Mouse (Mus musculus): ENCODE results near the gene Fcgbp.
"Not testable (repeated sequence)": the region's sequence is repeated elsewhere in the genome, so short reads cannot be mapped to it uniquely, and the experiment has no call there.

Fcgbp gene

GRCm38 (mm10) chr7:28070531-28071298 lies at the start of gene Fcgbp:
Fcgbp (plus strand) TSS chr7:28071236.
- DNase-seq (ENCODE audit: low read depth, low spot score) = no peak

DNA sequence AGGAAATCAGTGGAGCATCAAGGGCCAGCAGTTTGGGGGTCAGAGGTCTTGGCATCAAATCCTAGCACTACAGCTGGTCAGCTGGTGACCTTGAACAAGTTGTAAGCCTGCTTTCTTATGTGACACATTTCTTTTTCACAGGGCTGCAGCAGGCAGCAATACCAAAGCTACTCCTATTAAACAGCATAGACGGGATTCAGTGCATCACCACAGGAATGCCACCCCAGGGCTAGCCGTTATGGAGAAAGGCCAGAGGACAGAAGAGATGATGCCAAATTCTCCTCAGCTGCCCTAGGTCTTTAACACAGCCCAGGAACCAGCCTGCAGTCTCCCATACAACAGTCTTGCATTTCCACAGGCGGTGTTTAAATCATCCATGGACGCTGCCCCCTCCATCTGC lies 26.5 kb upstream of the Fcgbp start:
- no peak for DNase-seq (ENCODE audit: low read depth, low spot score)

GRCm38 (mm10) chr7:28049476-28050409 lies 21.3 kb upstream of the Fcgbp start, which contains the start of gene Psmc4:
Psmc4 (minus strand) TSS chr7:28050101.
- DNase-seq (ENCODE audit: low read depth, low spot score) = peak; percentile 99

GRCm38 (mm10) chr7:28050584-28050983 lies 20.5 kb upstream of the Fcgbp start:
- no peak for DNase-seq (ENCODE audit: low read depth, low spot score)

DNA sequence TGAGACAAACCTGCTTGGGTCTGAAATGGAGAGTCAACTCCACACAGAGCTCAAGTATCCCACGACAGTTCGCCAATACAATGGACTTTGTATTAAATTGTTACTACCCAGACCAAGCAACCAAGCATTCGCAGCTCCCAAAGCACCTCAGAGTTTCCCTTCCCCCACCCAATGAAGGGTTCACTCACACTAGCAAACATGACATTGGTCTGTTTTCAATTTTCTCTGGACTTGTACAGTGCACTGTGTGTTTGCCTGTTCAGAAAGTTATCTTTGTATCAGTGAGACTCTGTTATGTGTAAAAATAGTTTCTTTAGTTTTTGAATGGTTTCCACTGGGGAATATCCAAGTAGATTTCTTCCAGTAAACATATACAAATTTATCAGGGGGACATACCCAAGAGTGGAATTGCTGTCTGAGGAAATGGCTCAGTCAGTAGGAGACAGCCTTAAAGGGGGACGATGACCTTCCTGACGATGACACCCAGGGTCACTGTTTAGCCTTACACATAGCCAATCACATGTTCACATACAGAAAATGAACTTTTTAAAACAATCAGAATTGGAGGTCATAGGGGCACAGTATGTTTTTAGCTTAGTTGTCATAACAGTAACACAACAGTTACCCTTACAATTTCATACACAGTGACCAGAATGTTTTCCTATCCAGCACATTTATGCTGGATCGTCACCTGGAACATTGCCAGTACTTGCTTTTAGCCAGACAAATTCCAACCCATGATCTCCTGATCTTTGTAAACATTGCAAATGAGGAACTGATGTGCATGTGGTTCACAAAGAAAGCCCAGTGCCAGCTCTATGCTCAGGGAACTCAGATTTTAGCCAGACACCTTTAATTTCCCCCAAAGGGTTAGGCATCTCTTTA lies 17.7 kb upstream of the Fcgbp start:
- DNase-seq (ENCODE audit: low read depth, low spot score) = no peak

DNA sequence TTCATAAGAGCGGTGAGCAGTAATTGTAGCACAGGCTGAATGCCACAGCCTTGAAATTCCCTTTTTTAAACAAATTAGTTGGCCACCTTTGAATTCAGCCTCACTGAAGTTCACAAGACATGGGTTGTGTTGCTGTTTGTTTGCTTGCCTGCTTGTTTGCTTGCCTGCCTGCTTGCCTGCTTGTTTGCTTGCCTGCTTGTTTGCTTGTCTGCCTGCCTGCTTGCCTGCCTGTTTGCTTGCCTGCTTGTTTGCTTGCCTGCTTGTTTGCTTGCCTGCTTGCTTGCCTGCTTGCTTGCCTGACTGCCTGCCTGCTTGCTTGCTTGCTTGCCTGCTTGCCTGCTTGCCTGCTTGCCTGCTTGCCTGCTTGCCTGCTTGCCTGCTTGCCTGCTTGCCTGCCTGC lies 11.1 kb upstream of the Fcgbp start:
- no peak for DNase-seq (ENCODE audit: low read depth, low spot score)

- peak; percentile 49 for DNase-seq (ENCODE audit: low read depth, low spot score)
These were observed 2.4 kb upstream of the Fcgbp start for GRCm38 (mm10) chr7:28068661-28069060.

GRCm38 (mm10) chr7:28069546-28070172 lies 1.4 kb upstream of the Fcgbp start:
- DNase-seq (ENCODE audit: low read depth, low spot score) = no peak

DNA sequence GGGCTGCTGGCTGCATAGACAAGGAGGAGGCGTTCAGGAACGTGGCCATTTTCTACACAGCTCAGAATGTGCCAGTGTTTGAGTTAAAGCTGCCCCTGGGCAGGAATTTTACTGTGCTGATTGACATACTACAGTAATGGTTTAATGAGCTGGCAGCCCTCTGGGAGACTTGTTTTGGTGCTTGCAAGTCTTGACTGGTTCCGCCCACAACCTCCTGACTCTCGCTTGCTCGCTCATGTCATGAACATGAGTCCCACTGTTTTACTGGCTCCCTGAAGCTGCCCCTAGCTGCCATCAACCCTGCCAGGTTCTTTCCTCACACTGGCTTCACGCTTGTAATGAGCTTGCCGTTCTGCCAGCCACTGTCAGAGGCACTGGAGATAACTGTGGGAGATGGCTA lies 13.2 kb downstream of the Fcgbp start:
- peak; percentile 49 for DNase-seq (ENCODE audit: low read depth, low spot score)

DNA sequence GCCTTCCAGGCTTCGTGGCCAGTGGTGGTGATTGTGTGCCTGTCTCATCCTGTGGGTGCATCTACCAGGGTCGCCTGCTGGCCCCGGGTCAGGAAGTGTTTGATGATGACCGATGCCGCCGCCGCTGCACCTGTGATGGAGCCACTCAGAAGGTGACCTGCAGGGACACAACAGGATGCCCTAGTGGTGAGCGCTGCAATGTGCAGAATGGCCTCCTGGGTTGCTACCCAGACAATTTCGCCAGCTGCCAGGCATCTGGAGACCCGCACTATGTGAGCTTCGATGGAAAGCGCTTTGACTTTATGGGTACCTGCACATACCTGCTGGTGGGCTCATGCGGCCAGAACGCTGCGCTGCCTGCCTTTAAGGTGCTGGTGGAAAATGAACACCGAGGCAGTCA lies 15.2 kb downstream of the Fcgbp start:
- no peak for DNase-seq (ENCODE audit: low read depth, low spot score)

DNA sequence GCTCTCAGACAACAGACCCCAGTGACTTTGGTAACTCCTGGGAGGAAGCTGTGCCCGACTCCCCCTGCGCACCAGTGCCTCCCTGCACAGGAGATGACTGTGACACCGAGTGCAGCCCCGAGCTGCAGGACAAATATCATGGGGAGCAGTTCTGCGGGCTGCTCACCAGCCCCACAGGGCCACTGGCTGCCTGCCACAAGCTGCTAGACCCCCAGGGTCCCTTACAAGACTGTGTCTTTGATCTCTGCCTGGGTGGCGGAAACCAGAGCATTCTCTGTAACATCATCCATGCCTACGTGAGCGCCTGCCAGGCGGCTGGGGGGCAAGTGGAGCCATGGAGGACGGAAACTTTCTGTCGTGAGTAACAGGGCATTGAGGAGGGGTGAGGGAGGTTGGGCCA lies 22.5 kb downstream of the Fcgbp start:
- no peak for DNase-seq (ENCODE audit: low read depth, low spot score)

DNA sequence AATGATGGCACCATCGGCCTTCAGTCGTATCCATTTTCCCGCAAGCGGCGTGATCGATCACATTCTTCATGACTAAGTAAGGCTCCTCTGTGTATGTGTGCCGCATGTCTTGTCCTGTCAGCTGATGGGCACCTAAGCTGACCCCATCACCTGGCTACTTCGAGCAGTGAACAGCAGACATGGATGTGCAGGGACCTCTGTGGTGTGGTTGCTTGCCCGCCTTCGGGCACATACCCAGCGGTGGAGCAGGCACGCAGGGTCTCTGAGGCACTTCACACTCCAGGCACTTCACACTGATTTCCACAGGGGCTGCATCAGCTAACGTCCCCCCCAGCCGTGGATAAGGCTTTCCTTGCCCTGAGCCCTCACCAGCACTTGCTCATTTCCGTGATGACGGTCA lies 28.1 kb downstream of the Fcgbp start:
- no peak for DNase-seq (ENCODE audit: low read depth, low spot score)

DNA sequence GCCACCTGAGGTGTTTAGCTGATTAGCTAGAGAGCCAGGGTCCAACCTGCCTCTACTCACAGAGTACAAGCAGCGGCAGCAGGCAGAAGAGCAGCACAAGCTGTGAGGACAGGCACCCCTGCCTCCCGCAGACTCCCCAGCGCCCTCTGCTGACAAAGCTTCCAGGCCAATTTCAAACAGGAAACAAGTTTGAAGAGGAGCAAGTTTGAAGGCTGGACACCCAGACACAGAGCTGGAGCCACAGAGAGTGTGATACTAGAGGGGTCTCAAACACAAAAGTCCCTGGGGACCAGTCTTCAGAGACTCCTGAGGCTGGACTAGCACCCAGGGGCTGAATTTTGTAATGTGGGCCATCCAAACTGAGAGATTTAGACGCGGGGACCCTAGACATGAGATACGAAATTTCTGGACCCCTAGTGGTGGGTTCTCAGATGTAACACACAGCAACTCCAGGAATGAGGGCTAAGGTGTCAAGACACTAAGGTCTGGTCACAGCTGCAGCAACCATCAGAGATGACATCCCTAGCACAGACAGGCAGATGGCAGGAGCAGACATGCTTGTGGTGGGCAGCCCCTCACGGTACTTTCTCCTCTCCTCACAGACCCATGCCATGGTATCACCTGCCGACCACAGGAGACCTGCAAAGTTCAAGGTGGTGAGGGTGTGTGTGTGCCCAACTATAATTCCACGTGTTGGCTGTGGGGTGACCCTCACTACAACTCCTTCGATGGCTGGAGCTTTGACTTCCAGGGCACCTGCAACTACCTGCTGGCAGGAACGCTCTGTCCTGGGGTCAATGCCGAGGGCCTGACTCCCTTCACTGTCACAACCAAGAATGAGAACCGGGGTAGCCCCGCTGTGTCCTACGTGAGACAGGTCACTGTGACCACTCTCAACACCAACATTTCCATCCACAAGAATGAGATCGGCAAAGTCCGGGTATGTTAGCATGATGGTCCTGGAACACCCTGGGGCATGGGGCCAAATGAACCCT lies 29.9 kb downstream of the Fcgbp start:
- no peak for DNase-seq (ENCODE audit: low read depth, low spot score)

DNA sequence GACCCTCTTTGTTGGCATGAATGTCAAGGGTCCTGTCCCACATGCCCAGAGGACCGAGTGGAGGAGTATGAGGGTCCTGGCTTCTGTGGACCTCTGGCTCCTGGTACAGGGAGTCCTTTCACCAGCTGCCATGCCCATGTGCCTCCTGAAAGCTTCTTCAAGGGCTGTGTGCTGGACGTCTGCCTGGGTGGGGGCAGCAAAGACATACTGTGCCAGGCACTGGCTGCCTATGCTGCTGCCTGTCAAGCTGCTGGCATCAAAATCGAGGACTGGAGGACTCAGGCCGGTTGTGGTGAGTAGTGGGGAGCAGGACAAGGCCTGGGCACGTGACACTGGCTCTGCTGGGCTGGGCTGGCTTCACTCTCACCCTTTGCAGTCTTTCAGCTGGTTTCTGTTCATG lies 31.9 kb downstream of the Fcgbp start:
- not testable (repeated sequence) for DNase-seq (ENCODE audit: low read depth, low spot score)

GRCm38 (mm10) chr7:28104670-28105069 lies 33.6 kb downstream of the Fcgbp start:
- DNase-seq (ENCODE audit: low read depth, low spot score) = peak; percentile 52

- no peak for DNase-seq (ENCODE audit: low read depth, low spot score)
These were observed 35.2 kb downstream of the Fcgbp start for GRCm38 (mm10) chr7:28106241-28106640.

DNA sequence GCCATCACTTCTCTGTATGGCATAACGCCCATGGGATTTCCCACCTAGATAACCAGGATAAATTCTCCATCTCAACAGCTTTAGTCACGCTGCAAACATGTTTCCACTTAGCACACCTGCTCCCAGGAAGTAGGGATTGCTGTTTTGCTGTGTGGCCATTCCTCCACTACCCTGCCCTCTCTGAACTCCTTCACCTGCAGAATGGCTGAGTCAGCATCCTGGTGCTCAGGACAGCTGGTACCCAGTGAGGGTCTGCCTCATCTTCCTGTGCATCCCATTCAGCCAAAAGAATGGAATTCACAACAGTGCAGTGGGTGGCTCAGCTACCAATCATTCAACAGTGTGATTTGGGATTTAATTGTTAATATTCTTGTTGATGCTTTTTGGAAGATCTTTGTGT lies 43.6 kb downstream of the Fcgbp start:
- DNase-seq (ENCODE audit: low read depth, low spot score) = no peak

GRCm38 (mm10) chr7:28129166-28129565 lies 58.1 kb downstream of the Fcgbp start, which contains the start of gene 9530053A07Rik:
9530053A07Rik (plus strand) TSS chr7:28129466.
- DNase-seq (ENCODE audit: low read depth, low spot score) = no peak

DNA sequence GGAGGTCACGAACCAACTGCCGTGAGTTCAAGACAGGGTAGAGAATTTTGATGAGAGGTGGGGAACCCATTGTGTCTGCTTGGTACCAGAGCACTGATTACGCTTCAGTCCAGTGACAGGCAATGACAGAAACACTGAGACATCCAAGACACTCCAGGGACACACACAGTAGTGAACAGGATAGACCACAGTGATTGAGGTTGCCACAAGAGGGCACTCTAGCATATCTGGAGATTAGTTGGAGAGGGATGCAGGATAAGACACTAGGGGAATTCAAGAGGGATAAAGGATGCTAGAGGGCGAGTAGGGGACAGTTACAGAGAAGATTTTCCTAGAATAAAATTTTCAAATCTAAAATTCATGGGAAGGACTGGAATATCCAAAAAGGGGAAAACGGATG lies 66.6 kb downstream of the Fcgbp start:
- peak; percentile 37 for DNase-seq (ENCODE audit: low read depth, low spot score)

- peak; percentile 75 for DNase-seq (ENCODE audit: low read depth, low spot score)
These were observed 77.2 kb downstream of the Fcgbp start for GRCm38 (mm10) chr7:28148263-28148662.
